Mouse (Mus musculus) hematopoietic stem cell, adult 5-6 weeks (primary cell): Measurements from ENCODE around the gene Pgap3. TPM values are rescaled to one million over a fixed set of nuclear protein-coding genes. Genes with fewer than 3 reads are reported as not detected.
"Not testable (repeated sequence)": the region's sequence is repeated elsewhere in the genome, so short reads cannot be mapped to it uniquely, and the experiment has no call there.

ENCODE experiments used
- ATAC-seq, 2 experiments: fragments of 125-278 bp in 1 of 2; replicated peaks in 1 of 2; 2 replicates each; pipeline ENCODE4 v1.8.0; 2016 to 2017; ENCODE audit warnings: inconsistent platforms in 2 of 2, mild to moderate bottlenecking in 2 of 2, moderate number of reproducible peaks in 2 of 2, low read depth in 1 of 2, moderate TSS enrichment in 1 of 2; ENCODE audit not compliant: low FRiP score in 2 of 2, poor library complexity in 2 of 2, severe bottlenecking in 2 of 2, insufficient read depth in 1 of 2, low TSS enrichment in 1 of 2
- total RNA-seq: library from RNA; stranded (forward); fragments of 172-1452, 232-1000 nt; gene quantifications from 2 replicates; pipeline ENCODE4 v1.2.3, GENCODE M21; 2017

Pgap3 gene
- total RNA-seq, 1 experiment from 2014 or later: 7.4 TPM

DNA sequence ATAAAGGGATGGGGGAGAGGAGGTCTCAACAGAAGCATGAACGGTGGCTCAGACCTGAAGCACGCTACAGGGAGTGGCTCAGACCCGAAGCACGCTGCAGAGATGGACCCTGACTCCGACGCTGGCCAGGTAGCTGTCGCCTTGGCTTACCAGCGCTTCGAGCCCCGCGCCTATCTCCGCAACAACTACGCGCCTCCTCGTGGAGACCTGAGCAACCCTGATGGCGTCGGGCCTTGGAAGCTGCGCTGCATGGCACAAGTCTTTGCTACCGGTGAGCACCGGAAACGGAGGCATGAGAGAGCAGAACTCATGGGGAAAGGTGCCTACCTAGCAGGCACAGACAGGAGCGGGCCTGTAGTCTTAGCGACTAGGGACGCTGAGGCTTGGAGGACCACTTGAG is 13.7 kb downstream of the Pgap3 start:
- no peak for ATAC-seq

DNA sequence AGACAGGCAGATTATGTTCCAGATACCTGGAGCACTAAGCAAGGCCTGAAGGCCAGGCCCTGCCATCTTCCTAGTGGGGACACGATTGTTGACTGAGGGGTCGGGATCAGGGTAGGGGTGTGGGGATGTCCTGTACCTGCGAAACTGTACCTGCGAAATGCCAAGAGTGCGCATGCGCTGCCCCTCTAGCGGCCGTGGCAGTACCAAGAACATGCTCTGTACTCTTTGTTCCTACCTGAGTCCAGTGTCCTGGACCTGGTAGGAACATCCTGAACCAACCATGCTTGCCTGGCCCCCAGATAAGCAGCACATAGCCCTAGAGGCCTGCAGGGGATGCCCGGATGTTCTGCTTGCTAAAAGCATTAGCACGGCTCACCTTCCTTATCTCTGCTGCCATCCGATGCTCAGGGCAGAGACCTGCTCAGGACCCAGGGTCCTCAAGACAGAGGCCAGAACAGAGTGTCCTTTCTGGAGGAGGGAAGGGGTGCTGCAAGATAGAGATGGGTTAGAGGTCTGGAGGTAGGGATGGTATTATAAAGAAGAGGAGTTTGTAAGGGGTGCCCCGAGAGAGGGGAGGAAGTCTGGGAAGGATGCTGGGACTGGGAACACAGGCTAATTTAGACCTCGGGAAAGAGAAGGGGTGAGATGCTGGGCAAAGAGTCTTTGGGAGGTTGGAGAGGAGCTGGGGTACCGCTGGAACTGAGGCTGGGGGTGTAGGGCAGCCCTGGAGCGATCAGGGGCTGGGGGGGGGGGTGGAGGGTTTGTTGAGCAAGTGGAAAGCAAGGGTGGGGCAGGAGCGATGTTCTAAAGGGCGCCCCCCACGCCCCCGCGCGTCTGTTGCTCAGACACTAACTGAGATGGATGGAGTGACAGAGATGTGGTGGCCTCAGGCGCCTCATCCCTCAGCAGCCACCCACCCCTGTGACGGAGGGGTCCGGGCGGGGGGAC is 14.4 kb downstream of the Pgap3 start, which contains the start of gene Pnmt:
Gene Pnmt, plus strand, starts transcription at position 813 of the 948 bp plus-strand sequence.
- ATAC-seq: no peak

DNA sequence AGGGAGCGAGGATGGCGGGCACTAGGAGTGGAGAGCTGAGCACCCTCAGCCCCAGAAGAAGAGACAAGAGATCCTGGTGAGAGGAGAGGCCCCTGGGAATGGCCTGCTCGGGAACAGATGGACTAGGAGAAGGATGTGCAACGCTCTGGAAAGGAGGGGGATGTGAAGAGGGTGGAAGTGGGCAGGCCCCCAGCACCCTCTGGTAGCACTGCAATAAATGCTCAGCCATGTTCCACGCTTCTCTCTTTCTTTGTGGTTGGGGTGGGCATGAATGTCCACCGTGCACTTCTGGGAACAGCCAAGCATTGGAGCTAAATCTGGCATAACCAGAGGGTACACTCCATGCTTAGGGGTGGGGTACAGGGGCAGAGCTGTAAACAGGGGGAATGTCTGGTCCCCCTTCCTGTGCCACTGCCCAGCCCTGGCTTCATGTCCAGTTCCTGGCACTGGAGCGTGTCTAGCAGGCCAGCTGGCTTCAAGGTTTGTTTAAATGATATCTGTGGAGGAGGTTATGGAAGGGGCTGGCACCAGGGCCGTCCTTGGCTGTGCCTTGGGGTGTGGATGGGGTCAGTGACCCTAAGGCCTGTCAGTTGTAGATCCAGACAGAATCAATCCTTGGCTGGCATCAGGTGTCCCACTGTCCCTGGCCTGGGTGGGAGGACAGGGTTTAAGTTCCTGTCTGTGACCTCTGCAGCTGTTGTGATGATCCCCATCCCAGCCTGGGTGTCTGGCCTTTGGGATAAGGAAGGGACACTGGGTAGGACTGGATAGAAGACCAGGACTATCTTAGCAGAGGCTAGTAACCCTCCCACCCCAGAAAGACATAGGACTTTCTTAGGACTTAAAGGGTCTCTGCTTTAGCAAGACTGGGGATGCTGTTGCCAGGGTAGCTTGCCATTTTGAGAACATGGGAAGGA is 15.3 kb downstream of the Pgap3 start:
- ATAC-seq: no peak

DNA sequence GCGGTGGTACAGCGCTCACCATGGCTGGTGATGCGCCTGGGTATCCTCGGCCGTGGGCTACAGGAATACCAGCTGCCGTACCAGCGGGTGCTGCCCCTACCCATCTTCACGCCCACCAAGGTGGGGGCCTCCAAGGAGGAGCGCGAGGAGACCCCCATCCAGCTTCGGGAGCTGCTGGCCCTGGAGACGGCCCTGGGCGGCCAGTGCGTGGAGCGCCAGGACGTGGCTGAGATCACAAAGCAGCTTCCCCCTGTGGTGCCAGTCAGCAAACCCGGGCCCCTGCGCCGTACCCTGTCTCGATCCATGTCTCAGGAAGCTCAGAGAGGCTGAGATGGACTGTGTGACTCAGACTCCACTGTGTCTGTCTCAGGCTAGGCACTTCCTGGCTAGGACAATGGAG is 16.1 kb downstream of the Pgap3 start:
- no peak for ATAC-seq

DNA sequence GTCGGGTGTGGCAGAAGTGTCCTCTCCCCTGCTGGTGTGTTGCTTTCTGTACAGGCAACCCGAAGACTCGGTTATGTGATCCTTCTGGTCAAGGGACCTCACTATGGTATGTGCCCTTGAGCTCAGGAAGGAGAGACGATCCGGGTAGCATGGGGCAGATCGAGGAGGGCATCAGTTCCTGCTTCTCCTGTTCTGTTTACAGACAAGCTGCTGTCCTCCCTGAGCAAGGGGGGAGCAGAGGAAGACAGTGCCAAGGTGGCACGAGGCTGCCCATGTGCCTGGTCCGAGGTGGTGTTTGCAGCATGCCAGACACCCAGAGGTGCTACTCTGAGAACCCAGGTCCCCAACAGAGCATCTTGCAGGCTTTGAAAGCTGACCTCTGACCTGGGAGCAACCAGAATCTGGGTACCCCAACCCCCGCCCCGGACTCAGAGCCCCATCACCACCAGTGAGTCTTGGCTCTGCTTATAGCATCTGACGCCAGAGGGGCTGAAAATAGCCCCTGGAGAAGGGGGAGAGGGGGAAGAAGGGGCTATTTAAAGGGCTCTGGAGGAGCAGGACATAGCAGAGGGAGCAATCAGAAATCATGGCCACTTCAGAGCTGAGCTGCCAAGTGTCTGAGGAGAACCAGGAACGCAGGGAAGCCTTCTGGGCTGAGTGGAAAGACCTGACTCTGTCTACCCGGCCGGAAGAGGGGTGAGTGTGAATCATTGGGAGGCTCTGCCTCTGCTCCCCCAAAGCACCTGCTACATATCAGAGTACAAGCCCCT is 16.8 kb downstream of the Pgap3 start, which contains the start of gene Tcap:
Gene Tcap, plus strand, starts transcription at position 551 of the 770 bp plus-strand sequence.
- ATAC-seq: no peak

DNA sequence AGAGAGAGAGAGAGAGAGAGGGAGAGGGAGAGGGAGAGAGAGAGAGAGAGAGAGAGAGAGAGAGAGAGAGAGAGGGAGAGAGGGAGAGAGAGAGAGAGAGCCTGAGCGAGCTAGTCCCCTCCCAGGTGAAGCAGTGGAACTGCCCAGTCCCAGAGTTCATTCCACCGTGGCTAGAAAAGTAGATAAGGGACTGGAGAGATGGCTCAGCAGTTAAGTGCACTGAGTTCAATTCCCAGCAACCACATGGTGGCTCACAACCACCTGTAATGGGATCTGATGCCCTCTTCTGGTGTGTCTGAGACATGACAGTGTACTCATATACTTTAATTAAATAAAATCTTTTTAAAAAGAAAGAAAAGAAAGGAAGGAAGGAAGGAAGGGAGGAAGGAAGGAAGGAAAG is 17.9 kb downstream of the Pgap3 start:
- not testable (repeated sequence) for ATAC-seq

DNA sequence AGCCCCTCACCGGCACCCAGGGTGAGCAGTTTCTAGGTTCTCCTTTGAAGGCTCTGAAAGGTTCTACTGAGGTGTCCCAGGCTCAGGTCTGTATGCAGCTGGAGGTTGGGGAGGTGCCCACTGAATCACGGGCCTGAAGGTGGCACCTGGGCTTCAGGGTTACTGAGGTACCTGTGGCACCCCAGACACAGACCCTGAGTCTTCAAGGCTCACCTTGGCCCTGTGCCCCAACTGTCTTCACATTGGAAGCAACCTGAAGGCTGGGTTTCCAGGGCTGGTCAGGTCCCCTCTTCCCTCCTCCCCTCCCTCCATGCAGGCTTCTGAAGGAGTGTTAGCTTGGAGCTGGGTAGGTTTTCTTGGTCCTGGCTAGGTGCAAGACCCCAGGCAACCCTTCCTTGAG is 18.6 kb downstream of the Pgap3 start:
- ATAC-seq: no peak

DNA sequence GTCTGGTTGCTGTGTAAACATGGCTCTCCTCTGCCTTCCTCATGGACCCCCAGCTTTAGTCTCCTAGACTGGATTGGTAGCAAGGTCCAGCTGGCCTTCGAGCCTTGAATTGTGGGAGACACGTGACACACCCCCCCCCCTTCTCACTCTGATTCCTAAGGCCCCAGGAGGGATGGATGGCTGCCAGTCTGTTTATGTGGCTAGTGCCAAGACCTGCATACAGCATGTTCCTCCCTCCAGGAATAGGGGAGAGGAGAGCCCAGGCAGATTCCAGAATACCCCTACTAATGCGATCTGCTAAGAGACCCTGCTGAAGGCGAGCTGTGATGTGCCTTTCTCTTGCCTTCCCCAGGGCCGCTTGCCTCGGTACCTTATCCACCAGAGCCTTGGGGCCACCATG is 20.2 kb downstream of the Pgap3 start:
- ATAC-seq: no peak

DNA sequence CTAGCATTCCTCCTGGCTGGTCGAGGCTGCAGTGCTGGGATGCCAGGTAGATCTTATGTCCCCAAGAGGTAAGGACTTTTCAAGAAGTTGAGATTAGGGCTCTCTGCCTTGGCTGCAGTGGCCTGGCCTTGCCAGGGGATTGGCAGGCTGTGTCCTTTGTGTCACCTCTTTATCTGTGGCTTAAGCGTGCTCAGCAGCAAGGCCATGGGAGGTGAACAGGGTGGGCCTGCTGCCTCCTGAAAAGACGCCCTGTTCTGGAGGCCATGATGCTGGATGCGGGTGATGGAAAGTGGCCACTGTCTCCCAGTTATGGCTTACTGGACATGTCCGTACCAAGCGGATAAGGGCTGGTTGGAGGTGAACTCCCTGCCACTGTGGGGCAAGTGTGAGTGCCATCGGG is 20.9 kb downstream of the Pgap3 start:
- no peak for ATAC-seq

DNA sequence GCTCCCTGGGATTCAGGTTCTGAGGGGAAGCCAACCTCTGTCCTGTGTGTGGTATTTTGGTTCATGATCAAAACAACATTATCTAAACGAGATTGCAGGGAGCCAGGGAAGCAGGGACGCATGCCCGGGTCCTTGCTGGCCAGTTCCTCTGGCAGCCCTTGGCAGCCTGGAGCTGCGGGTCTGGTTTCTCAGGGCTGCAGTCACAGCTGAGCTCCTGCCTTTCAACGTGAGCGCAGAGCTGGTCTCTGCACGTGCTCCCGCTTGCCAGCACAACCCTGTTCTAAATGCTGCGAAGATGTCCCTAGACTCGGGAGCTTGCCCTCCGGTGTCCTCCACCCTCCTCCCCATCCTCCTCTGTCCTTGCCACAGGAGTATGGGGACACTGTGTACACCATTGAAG is 22.5 kb downstream of the Pgap3 start:
- no peak for ATAC-seq

DNA sequence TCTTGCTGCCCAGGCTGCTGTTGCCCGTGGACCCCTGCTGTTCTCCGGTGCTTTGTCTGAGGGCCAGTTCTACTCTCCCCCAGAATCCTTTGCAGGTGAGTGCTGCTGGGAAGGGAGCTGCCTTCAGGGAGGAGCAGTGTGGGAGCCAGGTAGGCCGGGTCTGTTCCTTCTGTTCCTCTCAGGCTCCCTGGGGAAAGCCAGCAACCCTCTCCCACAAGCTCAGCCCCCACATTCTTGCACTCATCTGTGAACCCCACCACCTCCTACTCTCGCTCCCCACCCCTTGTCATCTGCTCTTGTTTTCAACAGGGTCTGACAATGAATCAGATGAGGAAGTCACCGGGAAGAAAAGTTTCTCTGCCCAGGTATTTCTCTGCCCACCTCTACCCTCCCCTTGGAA is 23.5 kb downstream of the Pgap3 start:
- no peak for ATAC-seq

DNA sequence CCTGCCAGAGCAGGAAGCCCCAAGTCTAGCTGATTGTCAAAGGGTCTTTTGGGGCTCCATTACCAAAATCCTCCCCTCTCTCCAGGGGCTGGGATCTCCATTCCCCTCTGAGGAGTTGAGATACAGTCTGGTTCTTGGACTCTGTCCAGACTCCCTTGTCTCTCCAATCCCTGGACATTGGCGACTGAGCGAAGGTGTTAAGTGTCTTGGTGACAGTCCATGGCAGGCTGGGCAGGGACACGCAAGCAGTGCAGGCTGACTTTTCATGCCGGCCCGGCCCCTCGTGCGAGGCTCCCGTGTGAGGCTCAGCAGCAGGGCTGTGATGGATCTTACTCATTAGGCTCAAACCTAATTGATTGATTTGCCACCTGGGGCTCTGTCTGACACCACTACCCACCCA is 26.0 kb downstream of the Pgap3 start:
- no peak for ATAC-seq

DNA sequence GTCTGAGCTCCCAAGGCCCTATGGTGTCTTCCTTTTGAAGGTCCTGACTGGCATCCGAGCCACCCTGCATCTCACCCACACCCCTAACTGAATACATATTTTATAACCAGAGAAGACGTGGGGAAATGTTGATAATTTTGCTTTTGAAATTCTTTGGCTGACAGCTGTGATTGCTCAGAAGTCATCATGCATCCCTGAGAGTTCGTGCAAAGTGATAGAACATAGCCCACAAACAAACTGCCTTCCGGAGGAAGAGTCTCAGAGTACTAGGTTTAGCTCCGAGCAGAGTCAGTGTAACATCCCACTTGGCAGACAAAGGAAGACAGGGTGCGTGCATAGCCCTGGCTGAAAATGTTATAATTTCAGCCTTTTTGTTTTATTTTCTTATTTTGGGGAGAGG is 27.0 kb downstream of the Pgap3 start:
- no peak for ATAC-seq

DNA sequence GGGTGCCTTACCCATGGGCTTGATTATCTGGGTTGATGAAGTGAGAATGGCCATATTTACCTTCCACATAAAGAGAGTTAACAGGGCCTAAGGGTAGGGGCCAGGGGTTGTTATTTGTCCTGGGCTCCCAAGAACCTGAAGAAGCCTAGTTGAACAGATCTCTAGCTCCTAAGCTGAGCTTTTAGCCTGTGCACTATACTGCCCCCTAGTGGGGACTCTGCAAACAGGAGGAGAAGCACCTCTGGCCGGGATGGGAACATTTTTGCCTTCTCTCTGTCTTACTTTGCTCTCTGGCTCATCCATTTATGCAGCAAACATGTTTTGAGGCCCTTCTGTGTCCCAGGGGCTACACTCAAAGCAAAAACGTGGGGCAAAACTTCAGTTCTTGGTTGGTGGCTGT is 27.9 kb downstream of the Pgap3 start:
- ATAC-seq: peak in 1 of 2 experiments; percentile 59; a peak in 2 of 4 replicates

DNA sequence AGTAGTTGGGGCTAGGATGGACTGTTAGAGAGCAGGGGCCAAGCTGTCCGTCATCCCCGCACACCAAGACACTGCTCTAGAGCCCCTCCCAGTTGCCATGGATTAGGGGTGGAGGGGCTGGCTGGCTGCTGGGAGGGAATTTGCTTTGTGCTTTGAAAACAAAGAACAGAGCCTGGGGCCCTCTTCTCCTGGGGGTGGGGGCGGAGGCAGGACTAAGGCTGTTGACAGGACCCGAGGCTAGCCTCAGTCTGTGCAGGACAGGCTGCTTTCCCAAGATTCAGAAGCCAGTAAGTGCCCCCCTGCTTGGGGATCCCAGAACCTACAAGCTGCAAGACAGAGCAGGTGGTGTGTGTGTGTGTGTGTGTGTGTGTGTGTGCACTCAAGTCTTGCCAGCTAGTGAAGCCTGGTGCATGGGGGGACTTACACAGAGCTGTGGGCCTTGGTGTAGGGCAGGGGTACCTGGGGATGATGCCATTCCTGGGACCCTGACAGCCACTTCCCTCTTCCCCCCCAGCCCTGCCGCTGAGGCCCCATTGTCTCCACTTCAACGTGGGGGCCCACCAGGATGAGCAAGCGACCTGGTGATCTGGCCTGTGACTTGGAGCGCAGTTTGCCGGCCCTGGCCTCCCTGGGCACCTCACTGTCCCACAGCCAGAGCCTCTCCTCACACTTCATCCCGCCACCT is 28.6 kb downstream of the Pgap3 start:
- ATAC-seq: no peak

DNA sequence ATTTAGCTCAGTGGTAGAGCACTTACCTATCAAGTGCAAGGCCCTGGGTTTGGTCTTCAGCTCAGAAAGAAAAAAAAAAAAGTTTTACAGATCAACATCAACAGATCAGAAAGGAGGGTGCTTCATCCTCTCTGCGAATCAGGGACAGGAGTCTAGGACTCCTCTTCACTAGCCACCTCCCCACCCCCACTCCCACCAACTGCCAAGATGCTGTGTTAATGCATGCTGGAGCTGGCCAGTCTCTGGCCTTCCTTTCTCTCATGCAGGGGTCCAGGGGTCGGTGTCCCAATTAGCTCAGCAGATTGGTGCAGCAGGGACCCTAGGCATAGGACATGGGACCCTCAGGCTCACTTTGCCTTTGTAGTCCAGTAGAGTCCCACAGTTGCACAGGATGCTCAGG is 29.7 kb downstream of the Pgap3 start:
- ATAC-seq: no peak

DNA sequence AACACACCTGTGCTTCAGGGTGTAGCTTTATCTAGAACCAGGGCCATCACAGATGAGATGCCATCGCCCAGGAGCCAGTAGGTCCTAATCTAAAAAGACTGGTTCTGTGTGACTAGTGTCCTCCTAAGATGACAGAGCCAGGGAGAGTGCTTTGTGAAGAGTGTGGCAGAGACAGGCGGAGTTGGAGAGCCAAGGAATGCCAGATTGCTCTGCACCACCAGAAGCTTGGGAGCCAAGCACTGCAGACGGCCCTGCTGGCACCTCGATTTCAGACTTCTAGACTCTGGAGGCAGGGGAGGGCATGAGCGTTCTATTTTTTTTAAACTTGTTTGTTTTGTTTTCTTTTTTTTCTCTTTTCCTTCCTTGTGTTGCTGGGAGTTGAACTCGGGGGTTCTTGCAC is 31.0 kb downstream of the Pgap3 start:
- ATAC-seq: no peak
